Mouse (Mus musculus) ZHBTc4 (cell line): Measurements from ENCODE around the gene Tdrd9.
"Not testable (repeated sequence)": the region's sequence is repeated elsewhere in the genome, so short reads cannot be mapped to it uniquely, and the experiment has no call there.

ENCODE experiments used
- DNase-seq: peaks from one replicate; pipeline ENCODE4 v3.0.0-alpha.2; 2011; ENCODE audit warnings: low read depth, low spot score

The Tdrd9 gene

GRCm38 (mm10) chr12:112027408-112027807, 56.0 kb downstream of the Tdrd9 start:
- DNase-seq, result no peak

GRCm38 (mm10) chr12:112033409-112033975, 62.1 kb downstream of the Tdrd9 start:
- no peak for DNase-seq

- not testable (repeated sequence) for DNase-seq
Measured at GRCm38 (mm10) chr12:112035341-112036100, 64.2 kb downstream of the Tdrd9 start.

GRCm38 (mm10) chr12:112038441-112038840, 67.1 kb downstream of the Tdrd9 start:
- DNase-seq, result no peak

- no peak for DNase-seq
Measured at GRCm38 (mm10) chr12:112039169-112039568, 67.8 kb downstream of the Tdrd9 start.

- no peak for DNase-seq
Measured at GRCm38 (mm10) chr12:112042681-112043080, 71.3 kb downstream of the Tdrd9 start.

- peak; percentile 86 for DNase-seq
Measured at GRCm38 (mm10) chr12:112077651-112078050, 106.3 kb downstream of the Tdrd9 start.

- no peak for DNase-seq
Measured at GRCm38 (mm10) chr12:112079911-112080310, 108.6 kb downstream of the Tdrd9 start.

- DNase-seq, result no peak
Measured at GRCm38 (mm10) chr12:112080911-112081310, 109.6 kb downstream of the Tdrd9 start.

GRCm38 (mm10) chr12:112082241-112082640, 110.9 kb downstream of the Tdrd9 start:
- DNase-seq, result no peak

- no peak for DNase-seq
Measured at GRCm38 (mm10) chr12:112086250-112086649, 114.9 kb downstream of the Tdrd9 start.

GRCm38 (mm10) chr12:112086726-112087125, 115.4 kb downstream of the Tdrd9 start:
- DNase-seq, result no peak

GRCm38 (mm10) chr12:112088609-112089324, 117.4 kb downstream of the Tdrd9 start:
- no peak for DNase-seq

- peak; percentile 87 for DNase-seq
Measured at GRCm38 (mm10) chr12:112091054-112091453, 119.7 kb downstream of the Tdrd9 start.

GRCm38 (mm10) chr12:112094261-112094880, 123.0 kb downstream of the Tdrd9 start:
- DNase-seq, result no peak

GRCm38 (mm10) chr12:112096051-112096732, 124.8 kb downstream of the Tdrd9 start:
- no peak for DNase-seq

GRCm38 (mm10) chr12:112096733-112097117, 125.4 kb downstream of the Tdrd9 start:
- no peak for DNase-seq

- no peak for DNase-seq
Measured at GRCm38 (mm10) chr12:112100106-112100505, 128.7 kb downstream of the Tdrd9 start.

GRCm38 (mm10) chr12:112101045-112101444, 129.7 kb downstream of the Tdrd9 start:
- no peak for DNase-seq

GRCm38 (mm10) chr12:112103179-112103578, 131.8 kb downstream of the Tdrd9 start:
- DNase-seq, result no peak

GRCm38 (mm10) chr12:112104890-112105289, 133.5 kb downstream of the Tdrd9 start:
- no peak for DNase-seq
